Mouse (Mus musculus) spleen, adult 2 months (tissue): ENCODE data around the gene Rapgef2.

Experiments used
- CTCF ChIP-seq: fragments of 200-500 bp; IDR thresholded peaks from 2 replicates; pipeline ENCODE4 v1.5.1; 2011; ENCODE audit warnings: mild to moderate bottlenecking, inconsistent platforms; ENCODE audit not compliant: insufficient read depth, insufficient read length, insufficient replicate concordance; ENCODE audit errors: extremely low read depth
- POLR2A ChIP-seq: fragments of 200-500 bp; IDR thresholded peaks from 2 replicates; pipeline ENCODE4 v1.6.1; 2011; ENCODE audit warnings: low read depth, low read length, inconsistent platforms

- no peak for TF ChIP-seq CTCF
- TF ChIP-seq POLR2A, result no peak
Observed at GRCm38 (mm10) chr3:79224352-79224751, 62.0 kb downstream of the Rapgef2 start.
